Comparison of ENCODE assay signal across 8 mouse cellular contexts in genomic region chr9:59616622-59617306, GRCm38 (mm10). TPM values are rescaled to one million over a fixed set of nuclear protein-coding genes. Genes with fewer than 3 reads are reported as not detected.
DNase-seq lines count a peak whose midpoint lies in the region; ATAC-seq and TF ChIP-seq lines count a peak whose summit lies in the region.

Gene Parp6 (plus strand): TSS chr9:59617284.

- peak within 1 kb of the TSS; percentile 94 for H3K9ac ChIP-seq in heart, embryonic 15.5 days
- H3K9ac ChIP-seq in liver, embryonic 14.5 days (replicated peaks) = peak within 1 kb of the TSS; percentile 69
- H3K9ac ChIP-seq in neural tube, embryonic 11.5 days (ENCODE audit: low read length) = peak within 1 kb of the TSS; percentile 91
- H3K9ac ChIP-seq in stomach, postnatal 0 days (ENCODE audit: low read length) = peak within 1 kb of the TSS; percentile 86

- H3K4me2 ChIP-seq in heart, embryonic 15.5 days = peak within 1 kb of the TSS; percentile 67
- peak within 1 kb of the TSS; percentile 78 for H3K4me2 ChIP-seq in liver, embryonic 14.5 days (ENCODE audit: low read depth)
- peak within 1 kb of the TSS; percentile 50 for H3K4me2 ChIP-seq in neural tube, embryonic 11.5 days (ENCODE audit: low read depth)
- peak within 1 kb of the TSS; percentile 75 for H3K4me2 ChIP-seq in stomach, postnatal 0 days (replicated peaks; ENCODE audit: low read depth)

- peak; percentile 100 for ATAC-seq in heart, embryonic 15.5 days (replicated peaks; ENCODE audit: insufficient number of reproducible peaks, insufficient read depth, low FRiP score, low read depth)
- peak; percentile 100 for ATAC-seq in liver, embryonic 14.5 days (ENCODE audit: insufficient read depth)
- peak; percentile 93 for ATAC-seq in neural tube, embryonic 11.5 days (ENCODE audit: insufficient read depth, low FRiP score, low TSS enrichment)
- ATAC-seq in stomach, postnatal 0 days (ENCODE audit: low FRiP score, low TSS enrichment) = peak; percentile 100

- DNase-seq in CD8-positive naive resting alpha-beta T cell, adult 2 months (ENCODE audit: low read depth in 2 of 2, low spot score in 2 of 2) = peak; percentile 99 to 100
- peak; percentile 99 for DNase-seq in c-Kit-positive CD71-negative TER-119-negative erythroid progenitor cells, embryonic 14.5 days (ENCODE audit: low read depth)
- peak; percentile 99 for DNase-seq in forebrain, embryonic 10.5 days (ENCODE audit: extremely low spot score, low spot score)
- DNase-seq in kidney, postnatal 25 days = peak; percentile 100
- DNase-seq in liver, embryonic 14.5 days (ENCODE audit: low read depth in 3 of 3, low spot score in 3 of 3) = peak; percentile 97 to 98 (median 98)
- peak; percentile 99 for DNase-seq in neural tube, embryonic 11.5 days (ENCODE audit: low spot score)
- peak; percentile 99 for DNase-seq in stomach, postnatal 0 days (ENCODE audit: low spot score)

- TF ChIP-seq CTCF in liver, embryonic 14.5 days (IDR thresholded peaks at IDR 0.05; ENCODE audit: low read depth) = no peak
- TF ChIP-seq CTCF in stomach, postnatal 0 days (IDR thresholded peaks at IDR 0.05; ENCODE audit: low read depth) = peak; percentile 47

- no peaks in the 10 kb centered on the region for H3K27me3 ChIP-seq in forebrain, embryonic 10.5 days (ENCODE audit: poor library complexity, severe bottlenecking)
- no peaks in the 10 kb centered on the region for H3K27me3 ChIP-seq in heart, embryonic 15.5 days
- H3K27me3 ChIP-seq in liver, embryonic 14.5 days (ENCODE audit: control insufficient read depth, insufficient read depth, low read length) = no peaks in the 10 kb centered on the region
- no peaks in the 10 kb centered on the region for H3K27me3 ChIP-seq in neural tube, embryonic 11.5 days (ENCODE audit: control insufficient read depth, insufficient read depth, low read length)
- H3K27me3 ChIP-seq in stomach, postnatal 0 days (ENCODE audit: control insufficient read depth, insufficient read depth, low read length) = no peaks in the 10 kb centered on the region

- H3K27ac ChIP-seq in forebrain, embryonic 10.5 days = peak within 1 kb of the TSS; percentile 95
- peak within 1 kb of the TSS; percentile 96 for H3K27ac ChIP-seq in heart, embryonic 15.5 days
- H3K27ac ChIP-seq in liver, embryonic 14.5 days = peak within 1 kb of the TSS; percentile 24
- peak within 1 kb of the TSS; percentile 93 for H3K27ac ChIP-seq in neural tube, embryonic 11.5 days (ENCODE audit: low read depth, low read length)
- H3K27ac ChIP-seq in stomach, postnatal 0 days (replicated peaks) = peak within 1 kb of the TSS; percentile 92

- H3K4me1 ChIP-seq in forebrain, embryonic 10.5 days = peaks cover 25% of the 10 kb centered on the region
- peaks cover 21% of the 10 kb centered on the region for H3K4me1 ChIP-seq in heart, embryonic 15.5 days (replicated peaks)
- no peaks in the 10 kb centered on the region for H3K4me1 ChIP-seq in liver, embryonic 14.5 days (replicated peaks; ENCODE audit: control insufficient read depth in 2 of 2, insufficient read depth in 2 of 2, low read length in 1 of 2)
- 0 out of 2 replicates have a peak, but pooled peaks cover 6% of the 10 kb centered on the region for H3K4me1 ChIP-seq in neural tube, embryonic 11.5 days (ENCODE audit: control insufficient read depth, insufficient read depth, low read length)
- H3K4me1 ChIP-seq in stomach, postnatal 0 days (replicated peaks; ENCODE audit: control insufficient read depth, insufficient read depth) = no peaks in the 10 kb centered on the region

- H3K9me3 ChIP-seq in forebrain, embryonic 10.5 days = no peaks in the 10 kb centered on the region
- H3K9me3 ChIP-seq in heart, embryonic 15.5 days (replicated peaks) = no peaks in the 10 kb centered on the region
- H3K9me3 ChIP-seq in liver, embryonic 14.5 days (ENCODE audit: control insufficient read depth, low read length) = no peaks in the 10 kb centered on the region
- no peaks in the 10 kb centered on the region for H3K9me3 ChIP-seq in neural tube, embryonic 11.5 days (ENCODE audit: control insufficient read depth, low read length)
- H3K9me3 ChIP-seq in stomach, postnatal 0 days (ENCODE audit: control insufficient read depth, low read length) = no peaks in the 10 kb centered on the region

- H3K4me3 ChIP-seq in forebrain, embryonic 10.5 days = peak within 1 kb of the TSS; percentile 93
- H3K4me3 ChIP-seq in heart, embryonic 15.5 days = peak within 1 kb of the TSS; percentile 99
- H3K4me3 ChIP-seq in liver, embryonic 14.5 days (ENCODE audit: insufficient read depth in 1 of 2, low read depth in 2 of 2, low read length in 2 of 2) = peak within 1 kb of the TSS; percentile 59 to 63
- peak within 1 kb of the TSS; percentile 87 for H3K4me3 ChIP-seq in neural tube, embryonic 11.5 days (ENCODE audit: low read depth, low read length)
- H3K4me3 ChIP-seq in stomach, postnatal 0 days (ENCODE audit: low read depth, low read length) = peak within 1 kb of the TSS; percentile 89

- no peaks in the 10 kb centered on the region; the same call in 1 of the 2 replicates for H3K36me3 ChIP-seq in forebrain, embryonic 10.5 days (replicated peaks)
- no peaks in the 10 kb centered on the region for H3K36me3 ChIP-seq in heart, embryonic 15.5 days
- no peaks in the 10 kb centered on the region for H3K36me3 ChIP-seq in liver, embryonic 14.5 days (replicated peaks; ENCODE audit: control insufficient read depth, insufficient read depth, low read depth)
- no peaks in the 10 kb centered on the region for H3K36me3 ChIP-seq in neural tube, embryonic 11.5 days (ENCODE audit: control insufficient read depth, insufficient read depth, low read length)
- H3K36me3 ChIP-seq in stomach, postnatal 0 days (ENCODE audit: control insufficient read depth, insufficient read depth, low read length) = no peaks in the 10 kb centered on the region

- no peak for TF ChIP-seq EP300 in liver, embryonic 14.5 days (IDR thresholded peaks at IDR 0.05; ENCODE audit: low read depth)
- no peak for TF ChIP-seq EP300 in stomach, postnatal 0 days (optimal IDR thresholded peaks at IDR 0.05)

- WGBS in forebrain, embryonic 10.5 days = under 1% methylated on average over 36 of the region's 36 CpGs
- WGBS in heart, embryonic 15.5 days = 1% methylated on average over 31 of the region's 36 CpGs
- under 1% methylated on average over 36 of the region's 36 CpGs for WGBS in liver, embryonic 14.5 days (ENCODE audit: insufficient replicate concordance)
- 2% methylated on average over 36 of the region's 36 CpGs for WGBS in neural tube, embryonic 11.5 days
- under 1% methylated on average over 35 of the region's 36 CpGs for WGBS in stomach, postnatal 0 days

RNA-seq across cellular contexts. Expression of gene Parp6, which starts in this region (rescaled TPM):
- polyA plus RNA-seq in forebrain, embryonic 10.5 days (2016; fragmentation: Nextera tagmentation; extraction: Ambion mirVana) = 34.1 and 41.6 TPM in 2 replicates
- polyA plus RNA-seq in heart, embryonic 15.5 days (2015; fragmentation: Nextera tagmentation; extraction: Ambion mirVana) = 14.0 and 24.3 TPM in 2 replicates
- 5.2 and 5.3 TPM in 2 replicates for polyA plus RNA-seq in liver, embryonic 14.5 days (2012; rRNA removed)
- polyA plus RNA-seq in liver, embryonic 14.5 days (2014; fragmentation: Nextera tagmentation; extraction: Ambion mirVana) = 1.9 and 2.6 TPM in 2 replicates
- 107 and 135 TPM in 2 replicates for polyA plus RNA-seq in neural tube, embryonic 11.5 days (2014; fragmentation: Nextera tagmentation; extraction: Ambion mirVana)
- polyA plus RNA-seq in stomach, postnatal 0 days (2015; fragmentation: Nextera tagmentation; extraction: Ambion mirVana) = 13.3 and 14.9 TPM in 2 replicates

Comparison
In these comparisons a context has a peak if more than half of its experiments do, and no peak if none do; other contexts are left out.
1. Peak in every context shown above with its lines: DNase-seq, ATAC-seq, H3K4me3 ChIP-seq and H3K27ac ChIP-seq.
2. H3K27ac ChIP-seq: peak in every context shown above with its lines; median percentile 96 in heart, embryonic 15.5 days; 95 in forebrain, embryonic 10.5 days; 93 in neural tube, embryonic 11.5 days; 92 in stomach, postnatal 0 days; 24 in liver, embryonic 14.5 days.